Mouse (Mus musculus) lung, postnatal 0 days (tissue): ENCODE results near the gene Galnt7. TPM values are rescaled to one million over a fixed set of nuclear protein-coding genes. Genes with fewer than 3 reads are reported as not detected.
"Not testable (repeated sequence)": the region's sequence is repeated elsewhere in the genome, so short reads cannot be mapped to it uniquely, and the experiment has no call there.

Experiments used
- ATAC-seq: fragments of 200-750 bp; cut with Nextera tagmentation; 2 replicates; pipeline ENCODE4 v1.8.0; 2017; ENCODE audit warnings: moderate library complexity
- DNase-seq: peaks from one replicate; pipeline ENCODE4 v3.0.0-alpha.2; 2016; ENCODE audit warnings: low spot score
- H3K27ac ChIP-seq: fragments of 300-500 bp; sonication (generic); 2 replicates; pipeline ENCODE4 v1.5.1; 2014; ENCODE audit warnings: antibody characterized with exemption, mild to moderate bottlenecking, low read length, mixed read lengths
- H3K27me3 ChIP-seq: fragments of 300-500 bp; sonication (generic); replicated peaks from 2 replicates; pipeline ENCODE4 v1.6.1; 2014; ENCODE audit warnings: low read length, mixed read lengths; ENCODE audit not compliant: insufficient read depth
- H3K36me3 ChIP-seq: fragments of 300-500 bp; sonication (generic); 2 replicates; pipeline ENCODE4 v1.6.1; 2014; ENCODE audit warnings: low read length, mixed read lengths; ENCODE audit not compliant: insufficient read depth
- H3K4me1 ChIP-seq: fragments of 300-500 bp; sonication (generic); 2 replicates; pipeline ENCODE4 v1.6.1; 2014; ENCODE audit warnings: antibody characterized with exemption, low read depth, low read length, mixed read lengths; ENCODE audit not compliant: insufficient read depth
- H3K4me2 ChIP-seq: fragments of 300-500 bp; sonication (generic); replicated peaks from 2 replicates; pipeline ENCODE4 v1.6.1; 2014; ENCODE audit warnings: low read depth, mild to moderate bottlenecking, low read length, moderate library complexity, mixed read lengths
- H3K4me3 ChIP-seq: fragments of 300-500 bp; sonication (generic); 2 replicates; pipeline ENCODE4 v1.5.1; 2014; ENCODE audit warnings: low read depth, low read length
- H3K9ac ChIP-seq: fragments of 300-500 bp; sonication (generic); replicated peaks from 2 replicates; pipeline ENCODE4 v1.6.1; 2014; ENCODE audit warnings: low read depth, mild to moderate bottlenecking
- H3K9me3 ChIP-seq: fragments of 300-500 bp; sonication (generic); 2 replicates; pipeline ENCODE4 v1.6.1; 2016; ENCODE audit warnings: low read length, mixed read lengths
- CTCF ChIP-seq: IDR thresholded peaks from 2 replicates; pipeline ENCODE4 v1.5.1; 2016; ENCODE audit warnings: antibody characterized with exemption, mild to moderate bottlenecking
- EP300 ChIP-seq: IDR thresholded peaks from 2 replicates; pipeline ENCODE4 v1.6.1; 2016; ENCODE audit warnings: antibody characterized with exemption, mild to moderate bottlenecking, control low read depth
- WGBS: fragments of 180-500 bp; shearing (Covaris S2); extraction: QIAGEN DNeasy Blood & Tissue Kit; methylation state at CpG from one replicate; pipeline ENCODE4 v1.1.7; 2014; 5-methylcytosine and 5-hydroxymethylcytosine counted together
- polyA plus RNA-seq: library from polyadenylated mRNA; unstranded; fragments of >200 nt; fragmentation: Nextera tagmentation; extraction: Ambion mirVana; gene quantifications from 2 replicates; pipeline ENCODE4 v1.2.1, GENCODE M21; 2015

The Galnt7 gene
- polyA plus RNA-seq, 1 experiment from 2014 or later, result 5.0 TPM

GRCm38 (mm10) chr8:57512141-57513056, 140.4 kb downstream of the Galnt7 start:
- Histone ChIP-seq H3K36me3 (0 out of 2 replicates have a peak, but pooled peaks cover 5% of the 10 kb centered on the region), H3K4me2 (peak overlapping the region; percentile 67), H3K27ac (peak overlapping the region; percentile 100), H3K9me3 (no peaks in the 10 kb centered on the region), H3K4me3 (peak overlapping the region; percentile 94), H3K27me3 (no peaks in the 10 kb centered on the region), H3K9ac (peak overlapping the region; percentile 99), H3K4me1 (peaks cover 3% of the 10 kb centered on the region; the same call in 1 of the 2 replicates)
- peak; percentile 56 for ATAC-seq
- WGBS, result 1% methylated on average over 31 of the region's 96 CpGs
- no peak for TF ChIP-seq EP300
- no peak for TF ChIP-seq CTCF
- DNase-seq, result peak; percentile 41

- TF ChIP-seq CTCF, result no peak
- peak; percentile 74 for TF ChIP-seq EP300
- under 1% methylated on average over 63 of the region's 63 CpGs for WGBS
Observed at GRCm38 (mm10) chr8:57511316-57512118, 141.3 kb downstream of the Galnt7 start, which contains the start of gene Hmgb2. Hmgb2 (plus strand) TSS chr8:57511907.

DNA sequence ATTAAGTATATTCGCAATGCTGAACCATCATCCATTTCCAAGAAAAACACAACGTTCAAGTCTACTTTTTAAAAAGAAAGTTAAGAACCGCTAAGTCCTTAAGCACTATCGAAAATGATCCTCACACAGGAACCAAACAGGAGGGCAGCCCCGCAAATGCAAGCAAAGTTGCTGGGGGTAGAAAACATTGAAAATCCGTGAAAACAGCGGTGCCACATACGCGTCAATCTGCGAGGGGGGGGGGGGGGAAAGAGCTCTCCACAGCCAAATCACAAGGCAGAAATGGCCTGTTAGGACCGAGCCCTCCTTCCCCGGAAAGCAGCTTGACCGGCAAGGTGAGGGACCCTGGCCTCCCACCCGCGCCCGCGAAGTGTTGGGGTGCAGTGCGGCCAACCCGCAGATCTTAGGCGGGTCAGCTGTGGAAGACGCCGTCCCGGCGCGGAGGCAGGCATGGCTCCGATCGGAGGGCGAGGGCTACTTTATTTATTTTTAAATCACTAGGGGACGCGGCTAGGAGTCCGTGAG, 142.0 kb downstream of the Galnt7 start:
- ATAC-seq (no peak), DNase-seq (no peak)
- H3K27ac ChIP-seq, result peak overlapping the region; percentile 11; the same call in 1 of the 2 replicates
- no peaks in the 10 kb centered on the region for H3K27me3 ChIP-seq
- H3K9me3 ChIP-seq, result no peaks in the 10 kb centered on the region
- peak overlapping the region; percentile 51 for H3K9ac ChIP-seq
- peak overlapping the region; percentile 98 for H3K4me2 ChIP-seq
- 0 out of 2 replicates have a peak, but pooled peaks cover 5% of the 10 kb centered on the region for H3K36me3 ChIP-seq
- under 1% methylated on average over 26 of the region's 31 CpGs for WGBS
- peaks cover 3% of the 10 kb centered on the region; the same call in 1 of the 2 replicates for H3K4me1 ChIP-seq
- TF ChIP-seq EP300, result no peak
- TF ChIP-seq CTCF, result no peak
- H3K4me3 ChIP-seq, result peak overlapping the region; percentile 69

More at GRCm38 (mm10) chr8:57511316-57512118, 141.3 kb downstream of the Galnt7 start, which contains the start of gene Hmgb2:
- peak; percentile 100 for DNase-seq
- H3K27me3 ChIP-seq, result no peaks in the 10 kb centered on the region
- no peaks in the 10 kb centered on the region for H3K9me3 ChIP-seq
- peak within 1 kb of the TSS; percentile 98 for H3K4me2 ChIP-seq
- H3K27ac ChIP-seq, result peak within 1 kb of the TSS; percentile 100
- peak within 1 kb of the TSS; percentile 99 for H3K9ac ChIP-seq
- H3K36me3 ChIP-seq, result 0 out of 2 replicates have a peak, but pooled peaks cover 5% of the 10 kb centered on the region
- peak within 1 kb of the TSS; percentile 94 for H3K4me3 ChIP-seq
- peaks cover 3% of the 10 kb centered on the region; the same call in 1 of the 2 replicates for H3K4me1 ChIP-seq
- peak; percentile 99 for ATAC-seq

DNA sequence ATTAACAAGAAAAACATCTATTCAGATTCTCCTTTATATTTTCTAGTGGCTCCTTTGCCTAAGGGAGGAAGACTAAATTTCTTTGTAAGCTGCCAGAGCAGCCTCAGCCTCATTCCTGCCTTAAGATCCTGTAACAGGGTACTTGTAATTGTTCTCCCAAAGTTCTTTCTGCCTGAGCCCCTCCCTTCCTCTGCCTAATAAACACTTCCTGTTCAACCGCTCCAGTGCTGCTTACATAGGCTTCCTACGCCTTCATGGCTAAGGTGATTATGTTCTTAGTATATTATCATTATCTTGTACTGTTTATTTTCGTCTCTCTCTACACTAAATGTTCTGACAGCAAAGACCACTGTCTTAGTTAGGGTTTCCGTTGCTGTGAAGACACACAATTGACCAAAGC, 144.2 kb downstream of the Galnt7 start:
- 45% methylated on average over 4 of the region's 4 CpGs for WGBS
- Histone ChIP-seq H3K4me2 (no peak overlapping the region), H3K9me3 (no peaks in the 10 kb centered on the region), H3K36me3 (no peaks in the 10 kb centered on the region), H3K4me3 (no peak overlapping the region), H3K27ac (no peak overlapping the region), H3K9ac (no peak overlapping the region), H3K4me1 (peaks cover 2% of the 10 kb centered on the region; the same call in 1 of the 2 replicates), H3K27me3 (no peaks in the 10 kb centered on the region)
- no peak for ATAC-seq
- DNase-seq, result peak; percentile 75
- TF ChIP-seq EP300, result peak; percentile 93
- no peak for TF ChIP-seq CTCF

GRCm38 (mm10) chr8:57507556-57508063, 145.2 kb downstream of the Galnt7 start:
- Histone ChIP-seq H3K9ac (no peak overlapping the region), H3K36me3 (no peaks in the 10 kb centered on the region), H3K4me1 (no peaks in the 10 kb centered on the region), H3K4me2 (no peak overlapping the region), H3K27me3 (no peaks in the 10 kb centered on the region), H3K27ac (no peak overlapping the region), H3K4me3 (no peak overlapping the region), H3K9me3 (no peaks in the 10 kb centered on the region)
- DNase-seq (no peak), ATAC-seq (no peak)
- TF ChIP-seq EP300, result no peak
- TF ChIP-seq CTCF, result no peak
- WGBS, result 91% methylated on average over 4 of the region's 4 CpGs

DNA sequence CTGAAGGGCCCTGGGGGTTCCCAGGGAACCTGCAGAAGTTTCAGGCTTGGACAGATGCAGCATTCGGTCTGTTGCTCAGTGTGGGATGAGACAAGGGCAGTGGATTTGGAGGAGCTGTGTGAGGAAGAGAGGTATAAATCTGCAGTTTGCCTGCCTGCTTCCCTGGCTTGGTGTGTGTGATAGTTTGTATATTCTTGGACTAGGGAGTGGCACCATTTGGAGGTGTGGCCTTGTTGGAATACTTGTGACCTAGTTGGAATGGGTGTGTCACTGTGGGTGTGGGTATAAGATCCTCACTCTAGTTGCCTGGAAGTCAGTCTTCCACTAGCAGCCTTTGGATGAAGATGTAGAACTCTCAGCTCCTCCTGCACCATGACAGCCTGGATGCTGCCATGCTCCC, 147.3 kb downstream of the Galnt7 start:
- not testable (repeated sequence) for H3K27me3 ChIP-seq, H3K36me3 ChIP-seq, DNase-seq, H3K27ac ChIP-seq, H3K4me1 ChIP-seq, H3K9me3 ChIP-seq, H3K4me2 ChIP-seq, H3K9ac ChIP-seq, H3K4me3 ChIP-seq
- 81% methylated on average over 1 of the region's 1 CpGs for WGBS
- peak; percentile 23; the same call in 1 of the 2 replicates for ATAC-seq
